ENCODE assay signal across 8 mouse cellular contexts in the genomic region with DNA sequence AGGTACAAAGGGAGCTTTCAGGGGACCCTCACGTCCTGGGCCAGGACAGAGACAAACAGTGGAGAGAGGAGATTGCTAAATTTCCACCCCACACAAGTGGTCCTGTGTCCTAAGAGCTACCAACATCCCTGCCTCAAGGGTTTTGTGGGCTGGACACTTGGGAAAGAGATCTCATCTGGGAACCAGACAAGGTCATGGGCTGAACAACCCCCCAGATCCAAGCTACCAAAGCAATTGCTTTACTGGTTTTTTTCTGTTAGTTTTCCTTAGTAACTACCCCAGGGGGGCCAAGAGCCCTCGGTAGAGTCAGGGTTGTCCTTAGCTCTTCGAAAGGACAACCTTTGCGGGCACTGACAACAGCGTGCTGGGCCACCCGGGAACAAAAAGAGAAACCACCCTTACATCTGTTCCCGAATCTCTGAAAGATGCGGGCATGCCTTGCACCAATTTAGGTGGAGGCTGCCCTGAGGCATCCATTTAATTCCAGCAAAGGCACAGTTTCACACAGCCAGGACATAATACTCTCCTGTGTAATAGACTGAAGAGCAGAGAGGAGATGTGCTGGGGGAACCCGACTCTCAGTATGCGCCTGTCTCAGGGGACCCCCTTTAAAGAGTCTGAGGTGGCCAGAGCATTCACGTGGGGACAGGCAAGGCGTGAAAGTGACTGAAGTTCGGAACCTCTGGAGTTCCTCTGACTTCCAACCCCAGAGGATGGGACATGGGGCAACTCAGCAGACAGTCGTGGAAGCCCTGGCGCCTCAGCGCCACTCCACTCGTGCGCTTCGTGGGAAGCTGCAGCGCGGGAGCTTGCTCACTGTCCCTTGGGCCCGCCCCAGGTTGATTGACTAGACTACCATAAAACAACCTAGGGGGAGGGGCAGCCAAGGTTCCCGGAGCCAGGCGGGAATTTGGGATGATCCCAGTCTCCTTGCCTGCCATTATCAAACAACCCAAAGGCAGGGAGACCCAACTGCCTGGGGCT. TPM values are rescaled to one million over a fixed set of nuclear protein-coding genes. Genes with fewer than 3 reads are reported as not detected.
DNase-seq lines count a peak whose midpoint lies in the region; ATAC-seq and TF ChIP-seq lines count a peak whose summit lies in the region.

No protein-coding gene starts in this region.

- H3K4me2 ChIP-seq in heart, embryonic 13.5 days = peak overlapping the region; percentile 90
- peak overlapping the region; percentile 91 for H3K4me2 ChIP-seq in embryonic facial prominence, embryonic 13.5 days
- H3K4me2 ChIP-seq in kidney, embryonic 15.5 days = peak overlapping the region; percentile 96
- peak overlapping the region; percentile 15 for H3K4me2 ChIP-seq in liver, embryonic 14.5 days (ENCODE audit: low read depth)

- WGBS in heart, embryonic 13.5 days = 1% methylated on average over 24 of the region's 24 CpGs
- under 1% methylated on average over 24 of the region's 24 CpGs for WGBS in embryonic facial prominence, embryonic 13.5 days
- whole genome bisulfite sequencing in kidney, embryonic 15.5 days = 1% methylated on average over 24 of the region's 24 CpGs
- WGBS in liver, embryonic 14.5 days (ENCODE audit: insufficient replicate concordance) = 2% methylated on average over 24 of the region's 24 CpGs

- H3K9ac ChIP-seq in heart, embryonic 13.5 days = peak overlapping the region; percentile 81
- peak overlapping the region; percentile 82 for H3K9ac ChIP-seq in embryonic facial prominence, embryonic 13.5 days
- H3K9ac ChIP-seq in kidney, embryonic 15.5 days = peak overlapping the region; percentile 39
- no peak overlapping the region for H3K9ac ChIP-seq in liver, embryonic 14.5 days (replicated peaks)

- TF ChIP-seq CTCF in liver, embryonic 14.5 days (IDR thresholded peaks at IDR 0.05; ENCODE audit: low read depth) = no peak

- H3K4me1 ChIP-seq in heart, embryonic 13.5 days = peaks cover 50% of the 10 kb centered on the region
- peaks cover 18% of the 10 kb centered on the region; the same call in 1 of the 2 replicates for H3K4me1 ChIP-seq in embryonic facial prominence, embryonic 13.5 days
- peaks cover 28% of the 10 kb centered on the region for H3K4me1 ChIP-seq in kidney, embryonic 15.5 days
- no peaks in the 10 kb centered on the region for H3K4me1 ChIP-seq in liver, embryonic 14.5 days (replicated peaks; ENCODE audit: control insufficient read depth in 2 of 2, insufficient read depth in 2 of 2, low read length in 1 of 2)

- no peak for TF ChIP-seq EP300 in liver, embryonic 14.5 days (IDR thresholded peaks at IDR 0.05; ENCODE audit: low read depth)

- no peaks in the 10 kb centered on the region for H3K9me3 ChIP-seq in heart, embryonic 13.5 days
- H3K9me3 ChIP-seq in embryonic facial prominence, embryonic 13.5 days = no peaks in the 10 kb centered on the region
- H3K9me3 ChIP-seq in kidney, embryonic 15.5 days (replicated peaks) = no peaks in the 10 kb centered on the region
- no peaks in the 10 kb centered on the region for H3K9me3 ChIP-seq in liver, embryonic 14.5 days (ENCODE audit: control insufficient read depth, low read length)

- H3K36me3 ChIP-seq in heart, embryonic 13.5 days = no peaks in the 10 kb centered on the region
- no peaks in the 10 kb centered on the region for H3K36me3 ChIP-seq in embryonic facial prominence, embryonic 13.5 days
- no peaks in the 10 kb centered on the region for H3K36me3 ChIP-seq in kidney, embryonic 15.5 days
- H3K36me3 ChIP-seq in liver, embryonic 14.5 days (replicated peaks; ENCODE audit: control insufficient read depth, insufficient read depth, low read depth) = no peaks in the 10 kb centered on the region

- H3K27me3 ChIP-seq in heart, embryonic 13.5 days (replicated peaks) = peaks cover 29% of the 10 kb centered on the region
- peaks cover 12% of the 10 kb centered on the region; the same call in 1 of the 2 replicates for H3K27me3 ChIP-seq in embryonic facial prominence, embryonic 13.5 days
- H3K27me3 ChIP-seq in kidney, embryonic 15.5 days = peaks cover 32% of the 10 kb centered on the region
- peaks cover 39% of the 10 kb centered on the region for H3K27me3 ChIP-seq in liver, embryonic 14.5 days (ENCODE audit: control insufficient read depth, insufficient read depth, low read length)

- H3K27ac ChIP-seq in heart, embryonic 13.5 days (replicated peaks) = peak overlapping the region; percentile 51
- H3K27ac ChIP-seq in embryonic facial prominence, embryonic 13.5 days = peak overlapping the region; percentile 74
- H3K27ac ChIP-seq in kidney, embryonic 15.5 days = 0 out of 2 replicates have a peak overlapping the region, but pooled peaks have one; percentile 32
- no peak overlapping the region for H3K27ac ChIP-seq in liver, embryonic 14.5 days

- ATAC-seq in heart, embryonic 13.5 days (ENCODE audit: extremely low read depth, insufficient number of reproducible peaks, low FRiP score, low TSS enrichment) = no peak
- ATAC-seq in embryonic facial prominence, embryonic 13.5 days (ENCODE audit: insufficient number of reproducible peaks, insufficient read depth, low FRiP score, low TSS enrichment, low read depth) = no peak
- peak; percentile 46 for ATAC-seq in kidney, embryonic 15.5 days (replicated peaks; ENCODE audit: low FRiP score)
- no peak for ATAC-seq in liver, embryonic 14.5 days (ENCODE audit: insufficient read depth)

- no peak for DNase-seq in heart, adult 11 months
- DNase-seq in Muller cell, postnatal 12 days (ENCODE audit: inconsistent ontology term) = peak; percentile 14
- DNase-seq in liver, embryonic 14.5 days (ENCODE audit: low read depth in 3 of 3, low spot score in 3 of 3) = no peak
- DNase-seq in right cerebral cortex, postnatal 36 days (ENCODE audit: low spot score in 2 of 2) = peak; percentile 22 to 32
- no peak for DNase-seq in spleen, postnatal 36 days (ENCODE audit: low spot score in 2 of 2)

- peak overlapping the region; percentile 67 for H3K4me3 ChIP-seq in heart, embryonic 13.5 days
- H3K4me3 ChIP-seq in embryonic facial prominence, embryonic 13.5 days = peak overlapping the region; percentile 78
- peak overlapping the region; percentile 70 for H3K4me3 ChIP-seq in kidney, embryonic 15.5 days (replicated peaks)
- peak overlapping the region; percentile 37 to 46 for H3K4me3 ChIP-seq in liver, embryonic 14.5 days (ENCODE audit: insufficient read depth in 1 of 2, low read depth in 2 of 2, low read length in 2 of 2)

RNA-seq across cellular contexts. Expression of a gene that starts 1.5 kb away (rescaled TPM):
- 8.8 and 9.5 TPM in 2 replicates for polyA plus RNA-seq in heart, embryonic 13.5 days (2015; fragmentation: Nextera tagmentation; extraction: Ambion mirVana)
- 20.2 and 23.2 TPM in 2 replicates for polyA plus RNA-seq in embryonic facial prominence, embryonic 13.5 days (2015; fragmentation: Nextera tagmentation; extraction: Ambion mirVana)
- polyA plus RNA-seq in kidney, embryonic 15.5 days (2015; fragmentation: Nextera tagmentation; extraction: Ambion mirVana) = 8.9 and 9.1 TPM in 2 replicates
- polyA plus RNA-seq in liver, embryonic 14.5 days (2012; rRNA removed) = 0.47 and 0.88 TPM in 2 replicates
- polyA plus RNA-seq in liver, embryonic 14.5 days (2014; fragmentation: Nextera tagmentation; extraction: Ambion mirVana) = 1.9 and 2.3 TPM in 2 replicates

Comparison
In these comparisons a context has a peak if more than half of its experiments do, and no peak if none do; other contexts are left out.
1. H3K4me2 ChIP-seq: peak in every context shown above with its lines; median percentile 96 in kidney, embryonic 15.5 days; 91 in embryonic facial prominence, embryonic 13.5 days; 90 in heart, embryonic 13.5 days; 15 in liver, embryonic 14.5 days.
2. DNase-seq: peak in Muller cell, postnatal 12 days (single experiment) and right cerebral cortex, postnatal 36 days (2 of 2); none in heart, adult 11 months (single experiment), liver, embryonic 14.5 days (0 of 3) and spleen, postnatal 36 days (0 of 2).
3. Peak in every context shown above with its lines, with median percentiles within 50 percentile points of each other: H3K4me3 ChIP-seq.